Mouse (Mus musculus): ENCODE measurements around the gene Zmynd8. TPM values are rescaled to one million over a fixed set of nuclear protein-coding genes. Genes with fewer than 3 reads are reported as not detected.
A peak's percentile ranks its signal among the peaks of the same experiment; 100 is the strongest.

Zmynd8 gene
- polyA plus RNA-seq, 1 experiment from 2014 or later, result 81.5 TPM

DNA sequence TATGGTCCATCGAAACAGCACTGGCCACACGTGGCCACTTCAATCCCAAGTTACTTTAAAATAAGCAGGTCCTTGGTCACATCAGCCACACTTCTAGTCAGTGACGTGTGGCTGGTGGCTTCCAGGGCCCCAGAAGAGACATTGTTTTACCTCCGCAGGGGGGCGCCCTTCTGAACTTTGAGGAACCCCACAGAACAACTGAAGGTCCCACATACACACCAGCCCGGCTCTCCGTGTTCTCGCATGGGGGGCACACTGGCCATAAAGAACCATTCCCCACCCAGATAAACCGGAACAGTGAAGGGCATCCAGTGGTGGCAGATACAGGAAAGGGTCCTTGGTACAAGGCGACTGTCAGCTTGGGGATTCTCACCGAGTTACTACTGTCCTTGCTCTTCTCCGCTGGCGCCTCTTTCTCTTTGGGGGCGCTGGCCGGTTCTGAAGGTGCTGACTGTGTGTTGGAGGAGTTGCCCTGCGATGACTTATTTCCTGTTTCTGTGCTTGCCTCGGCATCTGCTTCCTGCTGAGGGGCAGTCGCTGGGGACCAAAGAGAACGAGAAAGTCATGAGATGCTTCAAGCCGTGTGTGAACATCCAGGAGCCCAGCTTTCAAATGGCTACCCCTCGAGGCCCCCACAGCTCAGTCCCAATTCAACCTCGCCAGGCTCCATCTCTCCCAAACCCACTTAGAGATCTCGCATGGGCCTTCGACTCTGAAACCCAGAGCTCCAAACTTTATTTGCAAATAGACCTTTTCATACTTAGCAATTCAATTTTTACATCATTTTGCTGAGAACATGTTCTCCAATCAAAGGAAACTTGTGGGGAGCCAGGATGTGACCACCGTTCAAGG, 106.2 kb downstream of the Zmynd8 start:
- Histone ChIP-seq H3K4me3 (replicated peaks; ENCODE audit: low read length) (no peak overlapping the region), H3K9me3 (ENCODE audit: control insufficient read depth, low read length) (no peaks in the 10 kb centered on the region), H3K36me3 (ENCODE audit: control insufficient read depth, insufficient read depth) (peaks cover 29% of the 10 kb centered on the region; the same call in 1 of the 2 replicates), H3K27ac (ENCODE audit: low read length) (no peak overlapping the region), H3K4me1 (replicated peaks; ENCODE audit: control insufficient read depth, insufficient read depth, low read length) (peaks cover 11% of the 10 kb centered on the region), H3K9ac (replicated peaks; ENCODE audit: low read depth, low read length) (no peak overlapping the region), H3K27me3 (replicated peaks; ENCODE audit: control insufficient read depth, insufficient read depth, low read length) (no peaks in the 10 kb centered on the region), H3K4me2 (ENCODE audit: low read length) (no peak overlapping the region)
- whole genome bisulfite sequencing, result 93% methylated on average over 25 of the region's 25 CpGs
- ATAC-seq, result no peak

DNA sequence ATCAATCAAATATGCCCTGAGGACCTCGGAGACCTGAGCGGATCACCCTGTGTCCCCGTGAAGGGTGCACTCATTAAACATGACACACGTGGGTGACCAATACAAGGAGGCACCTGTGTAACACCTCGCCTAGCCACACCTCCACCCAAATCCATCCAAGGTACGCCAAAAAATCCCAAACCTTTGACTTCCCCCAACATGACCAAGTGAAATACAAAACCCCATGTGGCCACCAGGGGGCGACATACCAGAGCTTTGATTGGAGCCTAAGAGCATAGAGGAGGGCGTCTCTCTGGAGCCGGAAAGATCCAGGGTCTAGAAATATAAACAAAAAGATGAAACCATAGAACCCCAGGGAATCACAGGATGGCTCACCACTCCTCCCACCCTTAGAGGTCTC, 107.2 kb downstream of the Zmynd8 start:
- Histone ChIP-seq H3K27ac (ENCODE audit: low read length) (no peak overlapping the region), H3K4me2 (ENCODE audit: low read length) (no peak overlapping the region), H3K9me3 (ENCODE audit: control insufficient read depth, low read length) (no peaks in the 10 kb centered on the region), H3K9ac (replicated peaks; ENCODE audit: low read depth, low read length) (no peak overlapping the region), H3K4me1 (replicated peaks; ENCODE audit: control insufficient read depth, insufficient read depth, low read length) (peaks cover 12% of the 10 kb centered on the region), H3K4me3 (replicated peaks; ENCODE audit: low read length) (no peak overlapping the region), H3K36me3 (ENCODE audit: control insufficient read depth, insufficient read depth) (peaks cover 30% of the 10 kb centered on the region; the same call in 1 of the 2 replicates), H3K27me3 (replicated peaks; ENCODE audit: control insufficient read depth, insufficient read depth, low read length) (no peaks in the 10 kb centered on the region)
- WGBS, result 71% methylated on average over 9 of the region's 9 CpGs
- 0 out of 2 replicates have a peak, but pooled peaks have one; percentile 36 for ATAC-seq

DNA sequence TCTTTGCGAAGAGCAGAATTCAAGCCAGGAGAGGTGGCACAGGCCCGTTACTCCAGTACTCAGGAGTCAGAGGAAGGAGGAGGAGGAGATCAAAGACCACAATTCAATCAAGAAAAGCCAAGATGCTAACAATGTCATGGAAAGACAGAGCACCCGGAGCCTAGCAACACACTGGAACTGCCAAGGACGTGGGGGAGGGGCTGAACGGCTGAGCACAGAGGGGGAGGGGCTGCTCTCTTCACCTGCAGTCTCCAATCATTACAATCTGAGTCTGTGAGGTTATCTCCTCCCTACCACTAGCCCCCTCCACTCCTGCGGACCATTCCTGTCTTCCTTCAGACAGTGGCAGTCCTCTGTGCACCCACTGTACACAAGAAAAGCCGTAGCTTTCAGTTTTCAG, 107.8 kb downstream of the Zmynd8 start:
- H3K4me3 ChIP-seq (replicated peaks; ENCODE audit: low read length), result no peak overlapping the region
- no peak for ATAC-seq
- peaks cover 12% of the 10 kb centered on the region for H3K4me1 ChIP-seq (replicated peaks; ENCODE audit: control insufficient read depth, insufficient read depth, low read length)
- 0 out of 2 replicates have a peak overlapping the region, but pooled peaks have one; percentile 10 for H3K9ac ChIP-seq (replicated peaks; ENCODE audit: low read depth, low read length)
- 56% methylated on average over 7 of the region's 7 CpGs for WGBS
- H3K36me3 ChIP-seq (ENCODE audit: control insufficient read depth, insufficient read depth), result peaks cover 30% of the 10 kb centered on the region
- no peak overlapping the region for H3K27ac ChIP-seq (ENCODE audit: low read length)
- H3K27me3 ChIP-seq (replicated peaks; ENCODE audit: control insufficient read depth, insufficient read depth, low read length), result no peaks in the 10 kb centered on the region
- H3K9me3 ChIP-seq (ENCODE audit: control insufficient read depth, low read length), result no peaks in the 10 kb centered on the region
- H3K4me2 ChIP-seq (ENCODE audit: low read length), result no peak overlapping the region

DNA sequence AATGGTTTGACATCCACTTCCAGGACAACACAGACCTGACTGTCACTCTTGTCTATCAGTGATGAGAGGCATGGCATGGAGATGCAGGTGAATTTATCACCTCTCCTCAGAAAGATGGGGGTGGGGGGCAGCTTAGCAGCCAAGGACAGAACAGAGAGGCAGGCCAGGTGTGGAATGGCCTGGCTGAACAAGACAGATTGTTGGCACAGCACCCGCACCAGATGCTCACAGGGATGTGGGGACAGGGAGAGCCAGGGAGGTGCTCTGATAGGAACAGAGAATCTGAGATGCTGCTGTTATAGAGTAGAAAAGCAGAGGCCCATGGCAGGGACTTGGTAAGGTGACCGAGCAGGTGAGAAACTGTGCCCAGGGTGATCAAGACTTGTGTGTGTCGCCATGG, 109.1 kb downstream of the Zmynd8 start:
- H3K4me2 ChIP-seq (ENCODE audit: low read length), result no peak overlapping the region
- WGBS, result 94% methylated on average over 3 of the region's 3 CpGs
- H3K36me3 ChIP-seq (ENCODE audit: control insufficient read depth, insufficient read depth), result peaks cover 33% of the 10 kb centered on the region
- peaks cover 10% of the 10 kb centered on the region for H3K4me1 ChIP-seq (replicated peaks; ENCODE audit: control insufficient read depth, insufficient read depth, low read length)
- H3K27ac ChIP-seq (ENCODE audit: low read length), result no peak overlapping the region
- H3K4me3 ChIP-seq (replicated peaks; ENCODE audit: low read length), result no peak overlapping the region
- H3K27me3 ChIP-seq (replicated peaks; ENCODE audit: control insufficient read depth, insufficient read depth, low read length), result no peaks in the 10 kb centered on the region
- ATAC-seq, result no peak
- H3K9ac ChIP-seq (replicated peaks; ENCODE audit: low read depth, low read length), result no peak overlapping the region
- H3K9me3 ChIP-seq (ENCODE audit: control insufficient read depth, low read length), result no peaks in the 10 kb centered on the region

DNA sequence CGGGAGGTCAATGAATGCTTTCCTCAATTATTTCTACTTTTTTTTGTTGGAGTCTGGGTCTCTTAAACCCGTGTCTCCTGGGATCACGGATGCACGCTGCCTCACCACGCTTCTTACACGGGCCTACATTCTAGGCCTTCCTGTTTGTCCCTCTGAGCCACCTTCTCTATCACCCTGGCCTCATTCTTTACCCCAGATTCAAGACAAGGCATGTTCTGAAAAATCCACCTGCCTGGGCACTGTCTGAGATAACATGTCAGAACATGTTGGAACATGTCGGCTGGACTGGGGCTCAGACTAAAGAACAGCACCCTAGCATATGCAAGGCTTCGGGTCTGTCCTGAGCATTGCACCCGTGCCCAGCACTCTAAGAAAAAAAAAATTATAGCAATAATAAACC, 110.0 kb downstream of the Zmynd8 start:
- H3K36me3 ChIP-seq (ENCODE audit: control insufficient read depth, insufficient read depth), result peaks cover 36% of the 10 kb centered on the region
- H3K4me1 ChIP-seq (replicated peaks; ENCODE audit: control insufficient read depth, insufficient read depth, low read length), result peaks cover 10% of the 10 kb centered on the region
- H3K27ac ChIP-seq (ENCODE audit: low read length), result no peak overlapping the region
- WGBS, result 95% methylated on average over 9 of the region's 9 CpGs
- no peak overlapping the region for H3K4me2 ChIP-seq (ENCODE audit: low read length)
- H3K4me3 ChIP-seq (replicated peaks; ENCODE audit: low read length), result no peak overlapping the region
- H3K9ac ChIP-seq (replicated peaks; ENCODE audit: low read depth, low read length), result no peak overlapping the region
- H3K9me3 ChIP-seq (ENCODE audit: control insufficient read depth, low read length), result no peaks in the 10 kb centered on the region
- H3K27me3 ChIP-seq (replicated peaks; ENCODE audit: control insufficient read depth, insufficient read depth, low read length), result no peaks in the 10 kb centered on the region
- no peak for ATAC-seq

DNA sequence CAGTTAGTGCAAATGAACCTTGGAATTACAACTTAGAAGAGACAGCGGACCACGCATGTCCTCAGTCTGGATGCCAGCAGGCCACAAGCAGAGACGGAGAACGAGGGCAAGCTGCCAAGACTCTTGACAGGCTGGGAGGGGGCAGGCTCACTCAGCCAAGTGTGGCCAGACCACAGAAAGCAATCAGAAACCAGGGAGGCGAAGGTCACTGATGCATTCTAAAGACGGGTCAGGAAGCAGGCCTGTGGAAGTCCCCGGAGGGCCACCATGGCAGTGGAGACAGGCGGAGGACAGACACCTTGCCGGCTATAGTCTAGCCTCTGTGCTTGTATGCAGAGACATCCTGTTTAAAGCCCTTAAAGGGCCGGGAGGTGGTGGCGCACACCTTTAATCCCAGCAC, 110.8 kb downstream of the Zmynd8 start:
- H3K27ac ChIP-seq (ENCODE audit: low read length), result no peak overlapping the region
- no peak overlapping the region for H3K9ac ChIP-seq (replicated peaks; ENCODE audit: low read depth, low read length)
- peaks cover 10% of the 10 kb centered on the region for H3K4me1 ChIP-seq (replicated peaks; ENCODE audit: control insufficient read depth, insufficient read depth, low read length)
- H3K9me3 ChIP-seq (ENCODE audit: control insufficient read depth, low read length), result no peaks in the 10 kb centered on the region
- no peak overlapping the region for H3K4me2 ChIP-seq (ENCODE audit: low read length)
- no peak overlapping the region for H3K4me3 ChIP-seq (replicated peaks; ENCODE audit: low read length)
- H3K36me3 ChIP-seq (ENCODE audit: control insufficient read depth, insufficient read depth), result peaks cover 33% of the 10 kb centered on the region
- no peaks in the 10 kb centered on the region for H3K27me3 ChIP-seq (replicated peaks; ENCODE audit: control insufficient read depth, insufficient read depth, low read length)
- ATAC-seq, result peak; percentile 42; the same call in 1 of the 2 replicates
- 53% methylated on average over 11 of the region's 11 CpGs for WGBS

DNA sequence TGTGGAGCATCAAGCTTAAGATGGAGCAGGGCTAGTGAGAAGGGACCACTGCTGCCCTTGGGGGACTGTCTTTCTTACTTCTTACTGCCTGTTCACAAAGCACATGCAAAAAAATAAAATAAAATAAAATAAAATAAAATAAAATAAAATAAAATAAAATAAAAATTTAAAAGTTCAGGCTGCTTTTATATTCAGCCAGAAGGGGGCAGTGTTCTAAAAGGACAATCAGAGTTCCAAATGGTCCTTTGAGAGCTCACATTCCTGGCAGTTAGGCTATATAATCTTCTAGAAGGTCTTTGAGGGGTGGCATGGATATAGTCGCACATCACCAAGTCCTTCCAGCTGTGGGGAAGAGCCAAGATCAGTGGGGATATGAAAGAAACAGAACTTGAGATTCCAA, 112.3 kb downstream of the Zmynd8 start:
- H3K27ac ChIP-seq (ENCODE audit: low read length), result no peak overlapping the region
- peaks cover 10% of the 10 kb centered on the region for H3K4me1 ChIP-seq (replicated peaks; ENCODE audit: control insufficient read depth, insufficient read depth, low read length)
- no peak overlapping the region for H3K9ac ChIP-seq (replicated peaks; ENCODE audit: low read depth, low read length)
- 79% methylated on average over 1 of the region's 1 CpGs for WGBS
- no peak overlapping the region for H3K4me3 ChIP-seq (replicated peaks; ENCODE audit: low read length)
- ATAC-seq, result no peak
- H3K27me3 ChIP-seq (replicated peaks; ENCODE audit: control insufficient read depth, insufficient read depth, low read length), result no peaks in the 10 kb centered on the region
- peaks cover 26% of the 10 kb centered on the region for H3K36me3 ChIP-seq (ENCODE audit: control insufficient read depth, insufficient read depth)
- no peaks in the 10 kb centered on the region for H3K9me3 ChIP-seq (ENCODE audit: control insufficient read depth, low read length)
- no peak overlapping the region for H3K4me2 ChIP-seq (ENCODE audit: low read length)

DNA sequence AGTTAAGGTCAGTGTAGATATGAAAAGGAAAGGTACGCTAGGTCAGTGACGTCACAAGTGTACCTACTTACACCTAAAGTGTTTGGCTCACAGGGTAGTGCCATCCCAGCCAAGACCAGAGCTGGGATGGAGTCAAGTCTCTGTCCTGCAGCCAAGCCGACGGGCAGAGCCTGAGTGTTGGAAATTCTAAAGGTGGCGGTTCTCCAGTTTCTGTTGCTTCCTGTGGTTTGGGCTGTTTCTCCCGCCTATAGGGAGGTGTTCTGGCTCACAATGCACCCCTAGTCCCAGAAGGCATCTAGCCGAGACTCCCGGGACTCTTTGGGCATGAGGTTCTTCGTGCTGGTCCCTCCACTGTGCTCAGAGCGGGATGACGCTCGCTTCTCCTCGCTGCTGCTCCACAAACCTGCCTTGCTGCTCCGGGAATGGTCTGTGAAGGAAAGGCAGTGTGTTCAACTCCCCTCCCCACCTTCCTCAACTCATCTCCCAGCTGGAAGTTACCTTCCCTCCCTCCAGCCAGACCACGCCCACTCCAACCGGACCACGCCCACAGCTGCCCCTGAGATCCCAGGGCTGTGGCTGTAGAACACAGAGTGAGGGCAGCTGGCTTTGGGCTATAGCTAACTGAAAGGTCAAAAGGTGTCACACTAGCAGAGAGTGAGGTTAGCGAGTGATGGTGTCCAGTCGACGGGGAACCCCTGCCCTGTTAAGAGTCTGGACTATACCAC, 113.3 kb downstream of the Zmynd8 start:
- Histone ChIP-seq H3K9ac (replicated peaks; ENCODE audit: low read depth, low read length) (no peak overlapping the region), H3K9me3 (ENCODE audit: control insufficient read depth, low read length) (no peaks in the 10 kb centered on the region), H3K36me3 (ENCODE audit: control insufficient read depth, insufficient read depth) (peaks cover 24% of the 10 kb centered on the region), H3K27ac (ENCODE audit: low read length) (no peak overlapping the region), H3K4me1 (replicated peaks; ENCODE audit: control insufficient read depth, insufficient read depth, low read length) (peaks cover 6% of the 10 kb centered on the region; the same call in 1 of the 2 replicates), H3K4me2 (ENCODE audit: low read length) (no peak overlapping the region), H3K4me3 (replicated peaks; ENCODE audit: low read length) (no peak overlapping the region), H3K27me3 (replicated peaks; ENCODE audit: control insufficient read depth, insufficient read depth, low read length) (no peaks in the 10 kb centered on the region)
- no peak for ATAC-seq
- WGBS, result 89% methylated on average over 20 of the region's 20 CpGs

DNA sequence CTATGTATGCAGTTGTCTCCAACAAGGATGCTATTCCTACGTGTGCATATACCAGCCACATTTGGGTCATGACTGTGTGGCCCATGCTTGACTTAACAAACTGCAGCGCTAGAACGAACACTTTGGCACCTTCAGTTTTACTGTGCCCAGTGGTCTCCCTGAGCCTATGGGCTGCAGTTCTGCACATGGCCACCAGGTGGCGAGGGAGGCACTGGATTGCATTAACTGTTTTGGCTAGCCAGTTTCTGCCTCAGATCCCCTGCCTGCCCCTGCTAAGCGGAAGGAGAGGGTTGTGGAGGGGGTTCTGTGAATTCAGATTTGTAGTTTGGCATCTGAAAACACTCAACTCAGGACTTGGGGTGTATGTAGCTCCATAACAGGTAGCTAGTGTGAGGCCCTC, 116.5 kb downstream of the Zmynd8 start:
- no peak overlapping the region for H3K4me3 ChIP-seq (replicated peaks; ENCODE audit: low read length)
- 30% methylated on average over 5 of the region's 5 CpGs for WGBS
- no peak; the same call in 1 of the 2 replicates for ATAC-seq
- H3K36me3 ChIP-seq (ENCODE audit: control insufficient read depth, insufficient read depth), result peaks cover 15% of the 10 kb centered on the region
- no peak overlapping the region for H3K27ac ChIP-seq (ENCODE audit: low read length)
- H3K4me1 ChIP-seq (replicated peaks; ENCODE audit: control insufficient read depth, insufficient read depth, low read length), result peaks cover 5% of the 10 kb centered on the region; the same call in 1 of the 2 replicates
- no peak overlapping the region for H3K9ac ChIP-seq (replicated peaks; ENCODE audit: low read depth, low read length)
- no peaks in the 10 kb centered on the region for H3K27me3 ChIP-seq (replicated peaks; ENCODE audit: control insufficient read depth, insufficient read depth, low read length)
- H3K4me2 ChIP-seq (ENCODE audit: low read length), result no peak overlapping the region
- H3K9me3 ChIP-seq (ENCODE audit: control insufficient read depth, low read length), result no peaks in the 10 kb centered on the region
